Mouse (Mus musculus): ENCODE data around the gene Arhgap10. TPM values are rescaled to one million over a fixed set of nuclear protein-coding genes. Genes with fewer than 3 reads are reported as not detected.

Arhgap10 gene
- total and polyA plus RNA-seq, 3 experiments, result 2.7 to 5.9 (median 4.8) TPM

- H3K4me2 ChIP-seq (ENCODE audit: insufficient read depth, low read depth, poor library complexity, severe bottlenecking), result peak overlapping the region; percentile 63; the same call in 1 of the 2 replicates
- DNase-seq (ENCODE audit: extremely low read depth), result peak; percentile 21
- in situ Hi-C loops (cut with MboI; ENCODE audit: low pct_ligation_motif_present, low pct_unique_long_range_greater_than_20kb, low sequenced_read_pairs) (no loop called here), dilution Hi-C loops (cut with MboI; ENCODE audit: extremely low pct_ligation_motif_present, extremely low pct_unique_long_range_greater_than_20kb, low sequenced_read_pairs) (no loop called here)
- no peaks in the 10 kb centered on the region for H3K79me2 ChIP-seq (replicated peaks; ENCODE audit: control insufficient read depth, extremely low read depth, insufficient read depth, poor library complexity, severe bottlenecking)
- no peaks in the 10 kb centered on the region for H3K27me3 ChIP-seq (replicated peaks)
- peak overlapping the region; percentile 72; the same call in 1 of the 2 replicates for H3K27ac ChIP-seq (ENCODE audit: insufficient read depth, low read depth)
- no peak overlapping the region for H3K4me3 ChIP-seq (replicated peaks in 1 of 3; ENCODE audit: low read depth in 2 of 3, low read length in 2 of 3, poor library complexity in 1 of 3)
- H3K9me3 ChIP-seq (replicated peaks; ENCODE audit: low read length), result peaks cover 10% of the 10 kb centered on the region
- H3K9ac ChIP-seq (ENCODE audit: insufficient read depth, low read depth), result peak overlapping the region; percentile 54
- peaks cover 2 to 10% of the 10 kb centered on the region in 2 experiments for H3K36me3 ChIP-seq (replicated peaks in 1 of 2; ENCODE audit: control insufficient read depth in 1 of 2, insufficient read depth in 1 of 2, low read length in 1 of 2)
- TF ChIP-seq IRF4 (IDR thresholded peaks at IDR 0.05; ENCODE audit: low read depth, low read length) (peak; percentile 49; the same call in 1 of the 2 replicates), POLR2A (IDR thresholded peaks at IDR 0.05; ENCODE audit: low read depth, low read length) (no peak), NRF1 (IDR thresholded peaks at IDR 0.05; ENCODE audit: low read depth, low read length) (no peak), ETS1 (conservative IDR thresholded peaks at IDR 0.05; ENCODE audit: low read depth, low read length) (no peak)
- H3K4me1 ChIP-seq (ENCODE audit: control insufficient read depth in 1 of 2, insufficient read depth in 2 of 2), result peaks cover 8 to 27% of the 10 kb centered on the region in 2 experiments; a peak in 3 of 4 replicates
These were observed 115.8 kb downstream of the Arhgap10 start for GRCm38 (mm10) chr8:77401934-77402333.

DNA sequence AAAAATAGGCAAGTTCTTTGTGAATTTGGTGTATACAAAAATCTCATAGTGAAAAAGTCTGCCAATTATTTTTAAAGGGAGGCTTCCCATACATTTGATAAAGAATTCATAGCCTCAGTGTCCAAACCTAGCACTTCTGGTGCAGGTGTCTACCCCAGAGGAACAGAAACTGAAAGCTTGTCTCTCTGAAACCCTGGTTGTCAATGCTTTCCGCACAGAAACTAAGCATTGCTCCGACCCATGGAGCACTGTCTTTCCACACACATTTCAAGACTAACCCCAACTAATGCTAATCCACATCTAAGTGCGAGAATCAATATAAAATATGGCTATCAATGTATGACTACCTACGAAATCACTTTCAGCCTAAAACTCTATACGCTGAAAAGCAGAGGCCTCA, 116.6 kb downstream of the Arhgap10 start:
- Histone ChIP-seq H3K36me3 (replicated peaks in 1 of 2; ENCODE audit: control insufficient read depth in 1 of 2, insufficient read depth in 1 of 2, low read length in 1 of 2) (peaks cover 2 to 12% of the 10 kb centered on the region in 2 experiments), H3K4me3 (replicated peaks in 1 of 3; ENCODE audit: low read depth in 2 of 3, low read length in 2 of 3, poor library complexity in 1 of 3) (no peak overlapping the region), H3K4me1 (ENCODE audit: control insufficient read depth in 1 of 2, insufficient read depth in 2 of 2) (peaks cover 8 to 27% of the 10 kb centered on the region in 2 experiments; a peak in 3 of 4 replicates), H3K79me2 (replicated peaks; ENCODE audit: control insufficient read depth, extremely low read depth, insufficient read depth, poor library complexity, severe bottlenecking) (no peaks in the 10 kb centered on the region), H3K4me2 (ENCODE audit: insufficient read depth, low read depth, poor library complexity, severe bottlenecking) (peak overlapping the region; percentile 71; the same call in 1 of the 2 replicates), H3K27me3 (replicated peaks) (no peaks in the 10 kb centered on the region), H3K27ac (ENCODE audit: insufficient read depth, low read depth) (0 out of 2 replicates have a peak overlapping the region, but pooled peaks have one; percentile 22), H3K9ac (ENCODE audit: insufficient read depth, low read depth) (no peak overlapping the region; the same call in 1 of the 2 replicates), H3K9me3 (replicated peaks; ENCODE audit: low read length) (peaks cover 16% of the 10 kb centered on the region)
- in situ Hi-C loops (cut with MboI; ENCODE audit: low pct_ligation_motif_present, low pct_unique_long_range_greater_than_20kb, low sequenced_read_pairs) (no loop called here), dilution Hi-C loops (cut with MboI; ENCODE audit: extremely low pct_ligation_motif_present, extremely low pct_unique_long_range_greater_than_20kb, low sequenced_read_pairs) (no loop called here)
- DNase-seq (ENCODE audit: extremely low read depth), result peak; percentile 69
- TF ChIP-seq HCFC1 (IDR thresholded peaks at IDR 0.05; ENCODE audit: low read depth, low read length) (no peak), ETS1 (conservative IDR thresholded peaks at IDR 0.05; ENCODE audit: low read depth, low read length) (peak; percentile 46), ZNF384 (IDR thresholded peaks at IDR 0.05; ENCODE audit: low read depth, low read length) (no peak), POLR2A (IDR thresholded peaks at IDR 0.05; ENCODE audit: low read depth, low read length) (no peak), MAX (IDR thresholded peaks at IDR 0.05; ENCODE audit: low read length) (no peak), KAT2A (IDR thresholded peaks at IDR 0.05; ENCODE audit: insufficient replicate concordance, low read length) (no peak), CHD2 (IDR thresholded peaks at IDR 0.05; ENCODE audit: low read length) (peak; percentile 50; the same call in 1 of the 2 replicates), TBP (conservative IDR thresholded peaks at IDR 0.05; ENCODE audit: low read depth, low read length) (no peak), MAZ (IDR thresholded peaks at IDR 0.05; ENCODE audit: low read depth, low read length) (no peak), USF2 (conservative IDR thresholded peaks at IDR 0.05; ENCODE audit: low read depth, low read length) (no peak), TCF12 (IDR thresholded peaks at IDR 0.05; ENCODE audit: low read depth, low read length) (peak; percentile 93), ZC3H11A (IDR thresholded peaks at IDR 0.05; ENCODE audit: low read depth, low read length) (no peak), E2F4 (IDR thresholded peaks at IDR 0.05; ENCODE audit: insufficient replicate concordance, low read depth, low read length) (no peak), JUN (IDR thresholded peaks at IDR 0.05; ENCODE audit: insufficient read depth, low read depth, low read length) (peak; percentile 28; the same call in 1 of the 2 replicates), NELFE (IDR thresholded peaks at IDR 0.05; ENCODE audit: low read depth, low read length) (no peak), SMC3 (IDR thresholded peaks at IDR 0.05; ENCODE audit: low read depth, low read length) (no peak), CTCF (conservative IDR thresholded peaks at IDR 0.05 in 1 of 2, IDR thresholded peaks at IDR 0.05 in 1 of 2; ENCODE audit: low read depth in 2 of 2, low read length in 2 of 2) (no peak), MEF2A (IDR thresholded peaks at IDR 0.05; ENCODE audit: borderline replicate concordance, low read depth, low read length) (peak; percentile 39; the same call in 1 of the 2 replicates), NRF1 (IDR thresholded peaks at IDR 0.05; ENCODE audit: low read depth, low read length) (no peak), RAD21 (IDR thresholded peaks at IDR 0.05; ENCODE audit: low read depth, low read length) (no peak), SIN3A (IDR thresholded peaks at IDR 0.05; ENCODE audit: low read length) (no peak), EP300 (IDR thresholded peaks at IDR 0.05; ENCODE audit: low read length) (peak; percentile 98), ELF1 (IDR thresholded peaks at IDR 0.05; ENCODE audit: low read depth, low read length) (no peak), IRF4 (IDR thresholded peaks at IDR 0.05; ENCODE audit: low read depth, low read length) (peak; percentile 97), GABPA (IDR thresholded peaks at IDR 0.05; ENCODE audit: insufficient replicate concordance, low read depth, low read length) (no peak), BHLHE40 (IDR thresholded peaks at IDR 0.05; ENCODE audit: low read depth, low read length) (0 out of 2 replicates have a peak, but pooled peaks have one; percentile 37), MXI1 (IDR thresholded peaks at IDR 0.05; ENCODE audit: low read depth, low read length) (0 out of 2 replicates have a peak, but pooled peaks have one; percentile 5), USF1 (IDR thresholded peaks at IDR 0.05; ENCODE audit: low read depth, low read length) (no peak), MAFK (IDR thresholded peaks at IDR 0.05; ENCODE audit: insufficient replicate concordance, low read length) (no peak), ZMIZ1 (IDR thresholded peaks at IDR 0.05; ENCODE audit: low read depth, low read length) (no peak), MYC (IDR thresholded peaks at IDR 0.05; ENCODE audit: low read depth, low read length) (peak; percentile 44; the same call in 1 of the 2 replicates), RCOR1 (conservative IDR thresholded peaks at IDR 0.05; ENCODE audit: low read depth, low read length) (peak; percentile 65; the same call in 1 of the 2 replicates)

All from CH12.LX (cell line).